Mouse (Mus musculus) thymus, postnatal 10 days (tissue): ENCODE data around the gene Ehmt1.

ENCODE experiments used
- DNase-seq, 2 experiments: peaks; one replicate each; pipeline ENCODE4 v3.0.0; 2021; ENCODE audit warnings: low spot score in 2 of 2

Ehmt1 gene

DNA sequence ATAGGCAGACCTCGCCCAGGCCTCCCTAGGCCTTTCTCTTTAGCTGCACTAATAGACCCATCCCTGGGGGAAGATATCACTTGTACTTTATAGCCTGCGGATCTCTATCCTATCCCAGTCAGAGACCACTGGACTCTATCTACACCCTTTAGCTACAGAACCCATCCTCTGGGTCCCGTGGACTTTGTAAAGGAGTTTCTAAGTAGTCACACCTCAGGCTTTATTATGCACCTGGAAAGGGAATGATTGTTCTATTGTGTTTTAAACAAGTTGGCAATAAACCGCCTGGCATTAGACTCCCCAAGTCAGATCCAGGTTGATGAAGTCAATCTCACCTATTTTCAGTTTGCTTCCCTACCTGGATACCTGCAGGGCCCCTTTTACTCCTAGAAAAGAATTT, 7.2 kb downstream of the Ehmt1 start:
- DNase-seq: no peak

DNA sequence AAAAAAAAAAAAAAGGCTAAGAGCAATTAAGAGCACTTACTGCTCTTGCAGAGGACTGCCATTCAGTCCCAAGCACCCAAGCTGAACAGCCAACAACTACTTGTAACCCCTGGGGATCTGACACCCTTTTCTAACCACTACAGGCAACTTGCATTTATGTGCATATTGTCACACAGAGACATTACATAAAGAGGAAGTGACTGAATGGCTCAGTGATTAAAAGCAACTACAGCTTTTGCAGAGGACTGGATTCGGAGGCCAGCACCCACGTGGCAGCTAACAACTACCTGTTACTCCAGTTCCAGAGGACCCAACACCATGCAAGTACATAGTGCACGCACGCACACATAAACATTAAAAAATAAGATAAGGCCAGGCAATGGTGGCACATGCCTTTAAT, 8.9 kb downstream of the Ehmt1 start:
- DNase-seq: no peak

DNA sequence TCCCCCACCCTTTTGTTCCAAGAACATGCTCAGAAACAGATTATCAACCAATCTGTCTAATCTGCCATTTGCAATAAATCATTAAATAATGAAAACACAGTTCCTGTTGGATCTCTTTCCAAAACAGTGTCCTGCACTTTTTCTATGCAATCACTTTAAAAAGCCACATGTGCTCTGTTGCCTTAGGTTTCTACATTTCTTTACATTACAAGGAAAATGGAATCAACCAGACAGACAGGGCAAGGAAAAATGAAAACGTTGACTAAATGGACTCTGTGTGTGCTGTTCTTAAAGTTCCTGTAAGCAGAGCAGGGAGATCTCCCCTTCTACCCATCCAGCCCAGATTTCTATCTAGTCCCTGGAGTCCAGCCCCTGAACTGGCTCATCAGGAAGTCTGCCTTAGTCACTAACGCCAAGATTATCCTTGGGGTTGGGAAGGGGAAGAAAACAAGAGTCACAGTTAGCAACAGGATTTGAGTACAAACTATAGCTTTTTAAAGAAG, 13.7 kb downstream of the Ehmt1 start:
- no peak for DNase-seq

DNA sequence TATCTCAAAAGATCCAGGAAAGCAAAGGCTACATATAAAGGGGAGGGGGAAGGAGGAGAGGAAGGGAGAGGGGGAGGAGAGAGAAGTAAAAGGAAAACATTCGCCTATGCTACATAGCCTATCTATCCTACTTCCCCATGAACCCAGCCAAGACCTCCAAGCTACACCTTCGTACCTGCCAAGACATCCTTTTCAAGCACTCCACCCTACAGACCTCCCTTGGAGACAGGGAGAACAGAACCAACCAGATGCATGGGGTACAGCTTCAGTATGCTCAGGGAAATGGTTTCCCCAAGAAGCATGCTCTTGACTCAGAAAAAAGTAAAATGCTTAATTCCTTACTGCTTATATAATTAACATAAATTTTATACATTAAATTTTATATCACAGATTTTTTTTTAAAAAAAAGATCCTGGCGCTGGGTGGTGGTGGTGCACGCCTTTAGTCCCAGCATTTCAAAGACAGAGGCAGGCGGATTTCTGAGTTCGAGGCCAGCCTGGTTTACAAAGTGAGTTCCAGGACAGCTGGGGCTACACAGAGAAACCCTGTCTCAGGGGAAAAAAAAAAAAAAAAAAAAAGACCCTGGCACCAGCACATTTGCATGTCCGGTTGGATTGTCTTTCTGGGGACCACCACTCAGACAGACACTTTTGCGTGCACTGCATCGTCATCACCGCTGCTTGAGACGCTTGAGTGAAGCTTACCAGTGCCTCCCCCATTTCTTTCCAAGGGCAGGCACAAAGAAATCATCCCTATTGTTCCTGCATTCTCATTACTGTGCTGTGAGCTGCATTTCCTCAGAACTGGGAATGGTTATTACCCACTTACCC, 14.4 kb downstream of the Ehmt1 start:
- no peak for DNase-seq

DNA sequence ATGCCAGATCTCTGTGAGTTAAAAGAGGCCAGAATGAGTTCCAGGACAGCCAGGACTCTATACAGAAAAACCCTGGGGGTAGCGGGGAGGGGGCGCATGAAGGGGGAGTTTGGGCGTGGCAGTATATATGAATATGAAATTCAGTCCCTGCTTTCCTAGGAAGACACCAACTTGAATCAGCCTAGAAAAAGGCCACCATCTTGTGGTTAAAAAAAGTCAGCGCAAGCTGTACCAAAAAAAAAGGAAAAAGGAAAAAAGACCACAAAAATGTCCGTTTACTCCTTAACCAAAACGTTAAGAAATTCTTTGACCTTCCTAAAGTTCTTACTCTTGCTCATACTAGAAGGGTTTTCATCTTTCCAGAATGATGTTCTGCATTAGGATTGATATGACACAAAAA, 16.4 kb downstream of the Ehmt1 start:
- DNase-seq: no peak

DNA sequence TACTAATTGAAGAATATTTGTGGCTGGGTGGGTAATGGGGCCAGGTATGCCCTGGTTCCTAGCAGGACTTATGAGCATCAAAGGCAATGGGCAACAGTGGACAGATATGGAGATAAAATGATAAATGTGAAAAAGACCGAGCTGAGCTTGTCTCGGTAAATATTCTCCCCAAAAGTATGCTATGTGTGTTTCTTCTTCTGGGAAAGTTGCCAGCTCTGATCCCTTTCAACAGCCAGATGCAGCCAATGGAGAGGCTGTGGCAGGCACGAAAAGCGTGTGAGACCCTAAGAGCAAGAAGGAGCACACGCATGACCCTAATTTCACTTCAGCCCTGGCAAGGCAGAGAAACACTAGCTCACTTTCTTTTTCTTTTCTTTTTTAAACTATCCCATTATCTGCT, 18.4 kb downstream of the Ehmt1 start:
- DNase-seq: no peak

DNA sequence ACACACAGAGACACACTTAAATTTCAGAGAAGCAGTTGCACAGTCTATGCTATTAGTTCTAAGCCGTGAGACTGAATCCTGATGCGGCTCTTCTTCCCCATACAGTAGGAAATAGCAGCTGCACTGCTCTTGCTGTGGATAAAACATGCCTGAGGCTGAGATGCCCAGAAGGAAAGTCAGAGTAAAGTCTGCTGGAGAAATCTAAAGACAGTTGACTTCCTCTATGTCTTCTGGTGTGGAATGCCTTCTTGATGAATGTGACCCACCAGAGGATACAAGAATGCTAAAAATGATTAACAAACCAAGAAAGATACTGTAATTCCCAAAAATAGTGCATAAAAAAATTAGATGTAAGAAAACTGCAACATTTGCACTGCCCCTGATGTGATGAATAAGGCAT, 20.1 kb downstream of the Ehmt1 start:
- no peak for DNase-seq

DNA sequence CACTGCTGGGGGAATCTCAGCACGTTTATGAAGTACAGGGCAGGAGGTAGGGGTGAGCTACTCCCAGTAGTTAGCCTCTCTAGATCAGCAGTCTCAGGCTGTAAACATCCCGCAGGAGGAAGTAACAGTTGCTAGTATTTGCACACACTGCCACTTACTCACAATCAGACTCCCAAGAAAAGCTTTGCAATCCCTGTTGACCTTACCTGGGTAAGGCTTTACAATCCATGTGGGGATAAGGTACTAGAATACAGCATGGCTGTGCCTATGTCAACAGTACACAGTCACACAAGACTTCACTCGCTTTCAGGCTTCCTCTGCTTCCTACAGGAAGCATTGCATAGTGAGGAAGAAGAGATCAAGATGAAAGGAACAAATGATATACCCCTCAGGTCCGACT, 22.7 kb downstream of the Ehmt1 start:
- no peak for DNase-seq

DNA sequence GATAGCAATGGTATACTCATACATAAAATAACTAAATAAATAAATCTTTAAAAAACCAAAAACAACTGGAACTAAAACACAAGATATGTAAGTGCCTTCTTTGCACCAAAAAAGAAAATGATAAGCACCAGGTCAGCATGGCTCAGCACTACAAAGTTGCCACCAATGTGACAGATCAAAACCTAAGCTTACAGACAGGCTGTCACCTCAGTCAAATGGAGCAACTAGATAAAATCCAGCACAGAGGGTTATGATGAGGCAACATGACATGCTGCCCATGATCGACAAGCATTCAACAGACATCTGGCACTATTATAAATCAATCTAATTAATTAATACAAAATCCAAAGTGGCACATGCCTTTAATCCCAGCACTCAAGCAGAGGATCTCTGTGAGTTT, 25.2 kb downstream of the Ehmt1 start:
- DNase-seq: no peak

DNA sequence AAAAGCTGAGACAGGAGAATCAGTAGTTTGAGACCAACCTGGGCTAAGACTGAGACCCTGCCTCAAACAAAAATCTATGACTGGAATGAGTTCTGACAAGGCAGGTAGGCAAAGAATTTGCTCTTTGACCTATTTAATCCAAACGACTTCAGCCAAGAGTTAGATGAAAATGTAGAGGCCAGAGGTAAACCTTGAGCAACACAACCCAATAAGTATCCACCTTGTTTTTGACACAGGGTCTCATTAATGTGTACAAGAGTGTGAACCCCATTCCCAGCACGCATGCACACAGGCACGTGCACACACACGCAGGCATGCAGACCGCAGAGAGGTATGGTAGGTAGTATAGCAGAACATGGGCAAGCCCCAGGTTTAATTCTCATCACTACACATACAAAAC, 27.1 kb downstream of the Ehmt1 start:
- DNase-seq: no peak

DNA sequence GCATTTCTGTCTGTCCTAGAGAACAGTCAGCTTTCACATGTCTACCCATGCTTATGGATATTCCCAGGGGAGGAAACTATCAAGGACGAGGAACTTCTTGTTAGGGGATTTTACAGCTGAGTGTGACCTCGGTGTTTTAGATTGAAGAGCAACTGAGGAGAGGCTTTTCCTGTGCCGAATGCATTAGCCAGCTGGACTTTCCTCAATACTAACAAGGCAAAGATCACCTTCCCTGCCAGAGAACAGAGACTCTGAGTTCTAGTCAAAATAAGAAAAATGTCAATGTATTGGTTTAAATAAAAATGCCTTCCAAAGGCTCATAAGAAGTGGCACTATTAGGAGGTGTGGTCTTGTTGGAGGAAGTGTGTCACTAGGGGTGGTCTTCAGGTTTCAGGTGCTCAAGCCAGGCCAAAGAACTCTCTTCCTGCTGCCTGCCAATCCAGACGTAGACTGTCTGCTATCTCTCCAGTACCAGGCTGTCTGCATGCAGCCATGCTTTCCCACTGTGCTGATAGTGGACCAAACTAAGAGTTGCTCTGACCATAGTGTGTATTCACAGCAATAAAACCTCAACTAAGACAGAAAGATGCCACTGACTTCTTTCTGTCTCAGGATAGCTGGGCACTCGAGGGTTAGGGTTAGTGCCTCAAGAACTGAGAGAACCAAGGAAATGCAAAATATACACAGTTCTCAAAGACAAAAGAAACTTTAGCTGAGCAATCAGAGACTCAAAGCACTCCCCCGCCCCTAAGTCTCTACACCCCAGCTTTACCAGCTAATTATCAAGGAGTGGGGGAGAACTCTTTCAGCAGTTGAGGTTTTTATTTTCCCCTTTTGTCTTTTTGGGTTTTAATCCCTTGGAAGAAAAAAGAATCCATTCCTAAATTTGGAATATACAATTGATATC, 28.6 kb downstream of the Ehmt1 start:
- DNase-seq: no peak

DNA sequence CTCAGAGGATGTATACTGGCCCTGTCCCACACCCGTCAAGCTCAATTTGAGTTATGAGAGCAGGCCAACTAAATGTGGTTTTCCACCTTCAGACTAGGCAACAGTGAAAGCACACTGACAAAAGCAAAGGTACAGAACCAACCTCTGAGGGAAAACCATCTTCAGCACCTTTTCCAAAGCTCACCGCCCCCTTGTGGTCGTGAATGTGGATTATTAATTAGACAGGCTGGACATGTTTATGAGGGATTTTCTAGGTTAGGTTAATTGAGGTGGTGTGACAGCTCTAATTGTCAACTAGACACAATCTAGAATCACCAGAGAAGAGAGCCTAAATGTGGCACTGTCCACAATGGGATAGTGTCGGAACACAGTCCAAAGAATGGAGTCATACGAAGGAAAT, 30.5 kb downstream of the Ehmt1 start:
- DNase-seq: peak in 1 of 2 experiments; percentile 5

DNA sequence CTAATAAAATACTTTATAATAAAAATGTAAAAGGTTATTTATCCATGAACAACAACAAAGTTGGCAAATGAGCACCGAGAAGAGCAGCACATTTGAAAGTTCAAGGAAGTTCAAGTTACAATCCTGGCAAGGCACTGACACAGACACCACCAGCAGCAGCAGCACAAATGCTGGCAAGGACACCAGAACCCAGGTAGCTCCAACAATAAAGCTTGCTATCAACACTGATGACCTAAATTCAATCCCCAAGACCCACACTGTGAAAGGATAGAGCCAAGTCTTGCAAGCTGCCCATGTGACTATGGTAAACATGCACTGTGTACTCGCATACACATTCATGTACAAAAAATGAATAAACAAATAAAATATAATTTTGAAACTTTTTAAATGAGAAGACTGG, 38.7 kb downstream of the Ehmt1 start:
- DNase-seq: no peak

DNA sequence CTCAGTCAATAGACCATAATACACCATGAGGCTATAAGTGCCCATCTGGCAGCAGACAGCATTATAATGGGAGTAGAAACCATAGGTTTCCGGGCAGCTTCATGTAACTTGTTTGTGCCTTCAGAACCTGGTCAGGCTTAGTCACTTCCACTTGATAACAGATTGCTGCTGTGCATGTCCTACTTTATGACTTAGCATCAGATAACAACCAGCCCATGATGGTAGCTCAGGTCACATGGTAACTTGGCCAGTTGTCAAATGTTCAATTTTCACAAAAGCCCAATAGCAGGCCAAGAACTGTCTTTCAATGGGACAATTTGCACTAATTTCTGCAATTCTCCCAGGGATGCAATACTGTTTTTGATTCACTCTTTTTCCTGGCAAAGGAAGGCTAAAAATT, 48.5 kb downstream of the Ehmt1 start:
- DNase-seq: no peak

DNA sequence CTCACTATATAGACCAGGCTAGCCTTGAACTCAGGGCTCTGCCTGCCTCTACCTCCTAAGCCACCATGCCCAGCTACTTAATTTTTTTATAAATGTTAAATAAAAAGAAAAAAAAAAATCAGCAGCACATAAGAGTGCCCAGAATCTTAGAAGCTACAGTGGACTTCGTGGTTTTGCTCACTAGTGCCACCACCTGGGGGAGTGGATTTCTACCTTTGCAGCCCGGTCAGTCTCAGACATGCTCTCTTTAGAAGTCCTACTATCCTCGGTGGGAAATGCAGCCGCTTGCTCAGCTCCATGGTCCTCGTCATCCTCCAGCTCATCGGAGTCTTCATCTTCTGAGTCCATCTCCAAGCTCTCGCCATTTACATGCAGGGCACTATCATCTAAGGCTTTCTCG, 56.4 kb downstream of the Ehmt1 start:
- DNase-seq: peak in 1 of 2 experiments; percentile 7

DNA sequence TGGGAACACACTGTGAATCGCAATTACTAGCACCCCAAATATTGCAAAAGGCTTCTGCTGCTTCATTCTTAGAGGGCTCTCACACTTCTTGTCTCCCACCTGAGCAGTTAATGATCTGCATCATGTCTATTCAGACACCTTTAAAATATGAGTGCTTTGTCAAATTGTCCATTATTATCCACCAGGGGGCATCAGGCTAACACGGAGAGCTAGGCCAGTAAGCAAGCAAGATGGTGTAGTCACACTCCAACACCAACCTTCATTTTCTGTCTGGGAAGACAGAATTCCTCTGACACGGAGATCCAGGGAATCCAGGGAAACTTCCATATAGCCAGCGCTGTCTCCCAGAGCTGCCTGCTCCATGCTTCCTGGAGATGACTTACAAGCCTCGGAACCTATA, 67.0 kb downstream of the Ehmt1 start:
- DNase-seq: peak in 1 of 2 experiments; percentile 13

DNA sequence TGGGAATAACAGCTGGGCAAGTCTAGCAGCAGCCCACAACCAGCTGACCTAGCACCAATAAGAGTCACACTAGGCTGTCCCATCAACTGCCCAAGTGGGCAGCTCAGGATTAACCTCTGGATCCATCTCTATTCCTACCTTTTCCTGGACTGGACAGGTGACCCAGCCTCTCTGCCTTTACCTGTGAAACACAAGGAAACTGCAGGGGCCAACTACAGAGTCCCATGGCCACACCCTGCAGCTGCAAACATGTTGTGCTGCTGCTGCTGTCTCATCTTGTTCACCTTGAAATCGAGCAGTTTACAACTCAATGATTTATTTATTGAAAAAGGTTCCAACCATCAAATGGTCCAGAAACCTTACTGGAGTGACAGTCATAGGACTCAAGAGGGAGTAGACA, 72.9 kb downstream of the Ehmt1 start:
- DNase-seq: no peak

DNA sequence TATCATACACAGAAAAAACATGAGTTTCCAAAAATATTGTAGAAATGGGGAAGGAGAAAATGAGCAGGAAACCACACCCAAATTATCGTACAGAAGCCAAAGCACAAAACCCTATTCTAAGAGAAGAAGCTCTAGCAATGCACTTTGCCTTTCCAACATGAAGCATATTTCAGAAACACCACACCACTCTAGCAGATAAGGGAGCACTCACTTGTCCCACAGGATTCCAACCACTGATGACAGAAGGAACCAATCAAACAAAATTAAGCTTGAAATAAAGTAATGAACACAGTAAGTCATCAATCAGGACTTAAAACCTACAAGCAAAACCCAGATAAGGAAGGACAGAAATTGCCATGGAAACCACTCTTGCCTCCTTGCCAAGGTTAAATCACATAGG, 74.2 kb downstream of the Ehmt1 start:
- DNase-seq: no peak

DNA sequence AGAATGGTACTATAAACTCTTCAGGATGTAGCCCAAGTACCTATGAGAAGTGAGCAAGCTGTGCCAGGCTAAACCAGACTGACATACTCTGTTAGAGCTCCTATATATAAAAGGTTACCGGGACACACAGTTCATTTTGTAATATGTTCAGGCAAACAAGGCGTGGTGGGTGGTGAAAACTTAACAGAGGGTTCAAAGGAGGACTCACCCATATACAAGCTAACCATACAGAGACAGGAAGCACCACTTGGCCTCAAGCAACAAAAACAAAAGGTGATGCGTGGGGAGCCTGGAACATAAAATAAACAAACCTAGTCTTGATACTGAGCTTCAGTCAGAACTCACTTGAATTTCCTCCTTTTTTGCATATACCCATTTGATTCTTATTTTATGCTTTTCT, 88.8 kb downstream of the Ehmt1 start:
- DNase-seq: no peak

DNA sequence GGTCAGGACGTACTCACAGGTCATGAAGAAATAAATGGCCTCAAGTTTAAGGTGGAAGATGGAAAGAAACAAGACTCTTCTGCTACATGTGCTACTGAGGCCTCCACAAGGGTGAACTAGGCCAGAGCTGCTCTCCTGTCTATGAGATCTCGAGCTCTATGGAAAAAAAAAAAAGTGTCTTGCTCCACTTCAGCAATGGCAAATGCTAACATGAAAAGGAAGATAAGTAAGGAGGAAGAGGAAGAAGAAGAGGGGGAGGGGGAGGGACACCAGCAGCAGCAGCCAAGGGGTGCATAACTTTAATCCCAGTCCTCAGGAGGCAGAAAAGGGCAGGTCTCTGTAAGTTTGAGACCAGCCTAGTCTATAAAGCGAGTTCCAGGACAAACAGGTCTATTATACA, 109.7 kb downstream of the Ehmt1 start:
- no peak for DNase-seq

DNA sequence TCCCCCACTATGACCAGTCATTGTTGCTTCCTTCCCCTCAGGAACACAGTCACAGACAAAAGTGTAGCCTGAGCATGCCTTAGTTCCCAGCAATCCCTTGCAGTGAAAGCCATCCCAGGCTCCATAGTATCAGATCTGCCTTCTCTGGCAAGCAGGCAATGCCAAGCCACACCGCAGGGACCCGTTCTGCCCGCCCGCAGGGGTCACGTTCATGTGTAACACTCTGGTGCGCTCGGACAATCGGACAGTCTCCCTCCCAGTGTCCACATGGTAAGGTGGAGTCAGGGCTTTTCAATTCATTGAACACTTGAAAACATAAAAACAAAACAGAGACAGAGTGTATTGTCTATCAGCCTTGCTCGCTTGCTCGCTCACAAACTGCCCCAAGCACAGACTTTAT, 111.7 kb downstream of the Ehmt1 start:
- DNase-seq: no peak

DNA sequence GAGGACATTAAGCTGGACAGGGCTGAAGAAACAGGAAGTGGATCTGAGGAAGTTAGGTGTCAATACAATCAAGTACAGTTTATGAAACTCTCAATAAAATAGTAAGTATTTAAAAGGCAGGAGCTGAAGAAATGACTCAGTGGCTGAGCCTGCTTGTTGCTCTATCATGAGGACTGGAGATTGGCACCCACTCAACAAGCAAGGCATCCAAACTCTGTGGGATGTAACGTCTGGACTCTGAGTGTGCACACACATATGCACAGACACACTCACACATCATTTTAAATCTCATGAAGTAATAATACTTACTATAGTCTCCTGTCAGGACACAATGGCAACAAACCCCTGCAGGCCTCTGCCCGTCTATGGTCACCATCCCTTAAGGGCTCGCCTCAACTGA, 112.4 kb downstream of the Ehmt1 start:
- DNase-seq: no peak

DNA sequence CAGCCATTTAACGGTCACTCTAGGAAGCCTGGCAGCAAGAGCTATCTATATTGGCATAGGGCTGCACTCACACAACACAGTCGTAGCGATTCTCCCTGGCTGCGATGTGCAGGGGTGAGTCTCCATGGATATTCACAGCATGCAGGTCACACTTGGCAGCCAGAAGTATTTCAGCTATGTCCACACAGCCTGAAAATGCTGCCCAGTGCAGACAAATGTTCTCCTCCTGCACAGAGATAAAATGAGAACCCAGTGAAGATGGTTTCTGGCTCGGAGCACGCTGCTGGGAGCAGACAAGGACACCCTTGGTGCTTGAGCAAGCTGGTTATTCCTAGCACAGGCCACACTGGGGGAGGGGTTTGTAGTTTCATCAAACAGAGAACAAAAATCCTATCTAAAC, 113.3 kb downstream of the Ehmt1 start:
- DNase-seq: no peak
